Mouse (Mus musculus): ENCODE data around the gene Nmi. TPM values are rescaled to one million over a fixed set of nuclear protein-coding genes. Genes with fewer than 3 reads are reported as not detected.

Gene Nmi
- total and polyA plus RNA-seq, 3 experiments = 37.8 to 60.1 (median 51.9) TPM

DNA sequence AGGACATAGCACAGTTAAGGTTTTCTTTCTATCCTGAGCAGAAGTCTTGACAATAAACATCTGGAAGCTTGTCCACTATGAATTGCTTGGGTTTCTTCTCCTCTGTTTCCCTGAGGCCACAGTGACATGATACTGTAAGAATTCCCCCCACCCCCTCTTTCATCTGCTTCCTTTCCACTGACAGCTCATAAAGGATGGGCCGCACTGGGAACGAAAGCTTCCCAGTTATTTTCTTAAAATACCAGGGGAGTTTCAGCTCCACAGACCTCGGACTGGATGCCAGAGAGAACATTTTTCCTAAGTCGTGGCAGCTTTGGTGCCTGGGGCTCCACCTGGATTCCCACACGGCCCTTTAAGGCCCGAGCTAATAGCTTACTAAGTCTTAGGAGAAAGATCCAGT, 60.6 kb downstream of the Nmi start:
- no peaks in the 10 kb centered on the region for H3K36me3 ChIP-seq (replicated peaks in 1 of 2; ENCODE audit: control insufficient read depth in 1 of 2, insufficient read depth in 1 of 2, low read length in 1 of 2)
- in situ Hi-C loops (cut with MboI; ENCODE audit: low pct_ligation_motif_present, low pct_unique_long_range_greater_than_20kb, low sequenced_read_pairs) (loop anchor here (25.0 kb wide), 1 partner anchor 375 kb away; no protein-coding TSS in a partner anchor), dilution Hi-C loops (cut with MboI; ENCODE audit: extremely low pct_ligation_motif_present, extremely low pct_unique_long_range_greater_than_20kb, low sequenced_read_pairs) (no loop called here)
- peaks cover 0 to 2% of the 10 kb centered on the region in 2 experiments; a peak in 2 of 4 replicates for H3K4me1 ChIP-seq (ENCODE audit: control insufficient read depth in 1 of 2, insufficient read depth in 2 of 2)
- H3K9ac ChIP-seq (ENCODE audit: insufficient read depth, low read depth) = no peak overlapping the region
- H3K4me3 ChIP-seq (replicated peaks in 1 of 3; ENCODE audit: low read depth in 2 of 3, low read length in 2 of 3, poor library complexity in 1 of 3) = no peak overlapping the region
- H3K4me2 ChIP-seq (ENCODE audit: insufficient read depth, low read depth, poor library complexity, severe bottlenecking) = no peak overlapping the region
- TF ChIP-seq ZMIZ1 (IDR thresholded peaks at IDR 0.05; ENCODE audit: low read depth, low read length) (no peak), MAFK (IDR thresholded peaks at IDR 0.05; ENCODE audit: insufficient replicate concordance, low read length) (no peak), ZC3H11A (IDR thresholded peaks at IDR 0.05; ENCODE audit: low read depth, low read length) (no peak), MAZ (IDR thresholded peaks at IDR 0.05; ENCODE audit: low read depth, low read length) (no peak), CHD1 (IDR thresholded peaks at IDR 0.05; ENCODE audit: low read depth, low read length) (no peak), CTCF (conservative IDR thresholded peaks at IDR 0.05 in 1 of 2, IDR thresholded peaks at IDR 0.05 in 1 of 2; ENCODE audit: low read depth in 2 of 2, low read length in 2 of 2) (no peak), USF1 (IDR thresholded peaks at IDR 0.05; ENCODE audit: low read depth, low read length) (no peak), IRF4 (IDR thresholded peaks at IDR 0.05; ENCODE audit: low read depth, low read length) (no peak), MAX (IDR thresholded peaks at IDR 0.05; ENCODE audit: low read length) (no peak), TCF12 (IDR thresholded peaks at IDR 0.05; ENCODE audit: low read depth, low read length) (no peak), HCFC1 (IDR thresholded peaks at IDR 0.05; ENCODE audit: low read depth, low read length) (no peak), UBTF (IDR thresholded peaks at IDR 0.05; ENCODE audit: low read depth, low read length) (no peak), JUND (conservative IDR thresholded peaks at IDR 0.05; ENCODE audit: low read depth, low read length) (no peak), SMC3 (IDR thresholded peaks at IDR 0.05; ENCODE audit: low read depth, low read length) (no peak), POLR2AphosphoS2 (IDR thresholded peaks at IDR 0.05; ENCODE audit: low read depth, low read length) (no peak), JUN (IDR thresholded peaks at IDR 0.05; ENCODE audit: insufficient read depth, low read depth, low read length) (no peak), RCOR1 (conservative IDR thresholded peaks at IDR 0.05; ENCODE audit: low read depth, low read length) (no peak), SIN3A (IDR thresholded peaks at IDR 0.05; ENCODE audit: low read length) (no peak), NELFE (IDR thresholded peaks at IDR 0.05; ENCODE audit: low read depth, low read length) (no peak)
- H3K9me3 ChIP-seq (replicated peaks; ENCODE audit: low read length) = no peaks in the 10 kb centered on the region
- no peaks in the 10 kb centered on the region for H3K79me2 ChIP-seq (replicated peaks; ENCODE audit: control insufficient read depth, extremely low read depth, insufficient read depth, poor library complexity, severe bottlenecking)
- H3K27me3 ChIP-seq (replicated peaks) = no peaks in the 10 kb centered on the region
- DNase-seq (ENCODE audit: extremely low read depth) = no peak
- H3K27ac ChIP-seq (ENCODE audit: insufficient read depth, low read depth) = no peak overlapping the region

DNA sequence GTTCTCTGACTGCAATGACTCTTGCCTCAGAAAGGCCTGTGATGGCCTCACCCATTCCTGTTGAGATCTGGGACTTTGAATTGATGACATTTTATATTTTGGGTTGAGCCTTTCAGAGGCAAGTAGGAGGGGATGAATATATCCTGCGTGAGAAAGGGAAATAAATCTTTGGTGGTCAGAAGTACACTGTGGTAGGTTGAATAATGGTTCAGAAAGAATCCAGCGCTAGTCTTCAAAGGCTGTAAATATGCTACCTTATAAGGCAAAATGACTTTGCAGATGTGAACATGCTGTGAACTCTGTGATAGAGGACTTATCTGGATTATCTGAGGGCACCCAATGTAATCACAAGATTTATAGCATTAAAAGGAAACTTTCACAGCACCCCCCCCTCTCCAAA, 61.4 kb downstream of the Nmi start:
- dilution Hi-C loops (cut with MboI; ENCODE audit: extremely low pct_ligation_motif_present, extremely low pct_unique_long_range_greater_than_20kb, low sequenced_read_pairs) = no loop called here
- no peak overlapping the region for H3K4me2 ChIP-seq (ENCODE audit: insufficient read depth, low read depth, poor library complexity, severe bottlenecking)
- no peak overlapping the region for H3K9ac ChIP-seq (ENCODE audit: insufficient read depth, low read depth)
- H3K4me3 ChIP-seq (replicated peaks in 1 of 3; ENCODE audit: low read depth in 2 of 3, low read length in 2 of 3, poor library complexity in 1 of 3) = no peak overlapping the region
- no peak overlapping the region for H3K27ac ChIP-seq (ENCODE audit: insufficient read depth, low read depth)
- peaks cover 0 to 2% of the 10 kb centered on the region in 2 experiments; a peak in 2 of 4 replicates for H3K4me1 ChIP-seq (ENCODE audit: control insufficient read depth in 1 of 2, insufficient read depth in 2 of 2)
- in situ Hi-C loops (cut with MboI; ENCODE audit: low pct_ligation_motif_present, low pct_unique_long_range_greater_than_20kb, low sequenced_read_pairs) = loop anchor here (25.0 kb wide), 1 partner anchor 375 kb away; no protein-coding TSS in a partner anchor
- H3K79me2 ChIP-seq (replicated peaks; ENCODE audit: control insufficient read depth, extremely low read depth, insufficient read depth, poor library complexity, severe bottlenecking) = no peaks in the 10 kb centered on the region
- no peaks in the 10 kb centered on the region for H3K9me3 ChIP-seq (replicated peaks; ENCODE audit: low read length)
- H3K27me3 ChIP-seq (replicated peaks) = no peaks in the 10 kb centered on the region
- no peak for TF ChIP-seq ZNF384 (IDR thresholded peaks at IDR 0.05; ENCODE audit: low read depth, low read length)
- TF ChIP-seq TCF12 (IDR thresholded peaks at IDR 0.05; ENCODE audit: low read depth, low read length) = no peak
- no peak for TF ChIP-seq ZMIZ1 (IDR thresholded peaks at IDR 0.05; ENCODE audit: low read depth, low read length)
- no peak for TF ChIP-seq BHLHE40 (IDR thresholded peaks at IDR 0.05; ENCODE audit: low read depth, low read length)
- TF ChIP-seq TBP (conservative IDR thresholded peaks at IDR 0.05; ENCODE audit: low read depth, low read length) = no peak
- no peak for TF ChIP-seq CHD1 (IDR thresholded peaks at IDR 0.05; ENCODE audit: low read depth, low read length)
- TF ChIP-seq UBTF (IDR thresholded peaks at IDR 0.05; ENCODE audit: low read depth, low read length) = no peak
- no peak for TF ChIP-seq JUND (conservative IDR thresholded peaks at IDR 0.05; ENCODE audit: low read depth, low read length)
- no peak for TF ChIP-seq HCFC1 (IDR thresholded peaks at IDR 0.05; ENCODE audit: low read depth, low read length)
- TF ChIP-seq ELF1 (IDR thresholded peaks at IDR 0.05; ENCODE audit: low read depth, low read length) = no peak
- TF ChIP-seq MAFK (IDR thresholded peaks at IDR 0.05; ENCODE audit: insufficient replicate concordance, low read length) = no peak
- TF ChIP-seq MXI1 (IDR thresholded peaks at IDR 0.05; ENCODE audit: low read depth, low read length) = no peak
- no peaks in the 10 kb centered on the region for H3K36me3 ChIP-seq (replicated peaks in 1 of 2; ENCODE audit: control insufficient read depth in 1 of 2, insufficient read depth in 1 of 2, low read length in 1 of 2)
- DNase-seq (ENCODE audit: extremely low read depth) = no peak
